Mouse (Mus musculus): ENCODE results near the gene Wdr46.
"Not testable (repeated sequence)": the region's sequence is repeated elsewhere in the genome, so short reads cannot be mapped to it uniquely, and the experiment has no call there.

Wdr46 gene

GRCm38 (mm10) chr17:33979512-33980050, 39.1 kb downstream of the Wdr46 start:
- no peak for DNase-seq (ENCODE audit: low spot score)

DNA sequence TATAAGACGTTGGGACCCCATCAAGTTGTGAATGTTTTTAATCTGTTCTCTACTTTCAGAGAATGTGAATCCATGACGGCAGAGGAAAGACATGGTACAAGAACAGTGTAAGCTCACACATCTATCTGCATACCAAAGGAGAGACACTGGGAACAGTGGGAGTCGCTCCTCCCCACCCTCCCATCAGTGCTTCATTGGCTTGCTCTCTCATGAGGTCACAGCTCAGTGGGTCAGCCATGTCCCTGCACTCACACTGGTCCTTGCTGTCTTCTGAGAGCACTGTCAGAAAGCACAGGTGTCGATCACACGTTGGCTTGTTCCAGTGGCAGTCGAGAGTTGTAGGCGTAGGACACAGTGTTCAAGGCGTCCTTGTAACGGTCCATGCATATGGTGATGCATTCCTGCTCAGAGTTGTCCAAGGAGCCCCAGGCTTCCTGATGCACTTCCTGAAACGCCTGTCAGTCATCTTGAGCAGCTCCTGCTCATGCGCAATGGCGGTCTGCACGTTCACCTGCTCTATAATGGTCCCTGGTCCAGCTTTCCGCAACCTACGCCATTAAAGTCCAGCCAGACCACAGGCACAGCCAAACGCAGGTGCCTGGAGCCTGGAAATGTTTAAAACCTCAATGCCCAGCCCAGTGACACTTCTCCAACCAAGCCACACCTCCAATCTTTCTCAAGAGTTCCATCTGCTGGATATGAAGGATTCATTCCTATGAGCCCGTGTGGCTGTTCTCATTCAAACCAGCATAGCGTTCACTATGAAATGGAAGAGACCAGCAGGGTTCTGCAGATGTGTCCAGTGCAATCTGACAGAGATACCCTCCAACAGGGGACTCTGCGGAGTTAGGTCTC, 39.9 kb downstream of the Wdr46 start:
- DNase-seq (ENCODE audit: low spot score) = no peak

GRCm38 (mm10) chr17:33981192-33981909, 40.9 kb downstream of the Wdr46 start:
- peak; percentile 88 for DNase-seq (ENCODE audit: low spot score)

GRCm38 (mm10) chr17:33982136-33982535, 41.7 kb downstream of the Wdr46 start:
- peak; percentile 67 for DNase-seq (ENCODE audit: low spot score)

DNA sequence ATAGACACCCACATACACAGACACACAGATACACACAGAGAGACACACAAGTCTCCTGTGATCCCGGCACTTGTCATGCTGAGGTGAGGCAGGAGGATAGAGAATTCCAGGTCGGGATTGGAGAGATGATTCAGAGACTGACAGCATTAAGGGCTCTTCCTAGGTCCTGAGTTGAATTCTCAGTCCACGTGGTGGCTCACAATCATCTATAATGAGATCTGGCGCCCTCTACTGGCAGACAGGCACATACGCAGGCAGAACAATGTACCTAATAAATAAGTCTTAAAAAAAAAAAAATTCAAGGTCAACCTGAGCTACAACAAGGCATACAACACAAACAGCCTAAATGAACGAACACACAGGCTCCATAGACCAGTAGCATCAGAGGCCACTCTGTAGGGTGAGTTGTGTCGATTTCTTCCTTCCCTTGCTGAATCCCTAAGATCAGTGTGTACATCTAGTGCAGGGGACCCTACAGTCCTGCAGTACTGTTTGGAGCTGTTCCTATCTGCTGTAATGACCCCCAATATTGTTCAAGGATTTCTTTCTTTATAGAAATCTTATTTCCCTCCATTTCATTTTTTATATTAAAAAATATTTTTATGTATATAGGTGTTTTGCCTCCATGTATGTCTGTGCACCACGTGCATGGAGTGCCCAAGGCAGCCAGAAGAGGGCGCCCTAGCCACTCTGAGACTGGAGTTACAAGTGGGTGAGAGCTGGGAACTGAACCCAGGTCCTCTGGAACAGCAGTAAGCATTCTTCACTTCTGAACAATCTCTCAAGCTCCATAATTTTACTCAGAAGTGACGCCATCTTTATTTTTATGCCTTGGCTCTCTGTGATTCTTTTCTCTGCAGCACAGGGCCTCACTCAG, 51.6 kb downstream of the Wdr46 start:
- peak; percentile 60 for DNase-seq (ENCODE audit: low spot score)

DNA sequence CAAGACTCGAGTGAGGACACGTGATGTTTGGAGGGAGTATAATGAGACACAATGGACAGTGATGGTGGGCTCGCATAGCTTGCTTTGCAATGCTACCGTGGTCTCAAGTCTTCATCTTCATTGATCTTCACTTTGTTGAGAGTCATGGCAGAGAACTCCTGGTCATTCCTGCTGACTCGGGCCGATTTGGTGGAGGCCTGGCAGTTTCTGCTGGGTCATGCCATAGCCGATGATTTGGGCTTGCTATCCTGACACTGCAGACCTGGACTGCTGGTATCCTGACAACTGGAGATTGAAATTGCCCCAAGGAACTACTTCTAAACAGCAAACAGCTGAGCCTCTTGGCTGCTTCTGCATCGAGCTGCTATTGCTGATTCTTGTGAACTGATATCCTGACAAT, 54.5 kb downstream of the Wdr46 start:
- DNase-seq (ENCODE audit: low spot score) = no peak

DNA sequence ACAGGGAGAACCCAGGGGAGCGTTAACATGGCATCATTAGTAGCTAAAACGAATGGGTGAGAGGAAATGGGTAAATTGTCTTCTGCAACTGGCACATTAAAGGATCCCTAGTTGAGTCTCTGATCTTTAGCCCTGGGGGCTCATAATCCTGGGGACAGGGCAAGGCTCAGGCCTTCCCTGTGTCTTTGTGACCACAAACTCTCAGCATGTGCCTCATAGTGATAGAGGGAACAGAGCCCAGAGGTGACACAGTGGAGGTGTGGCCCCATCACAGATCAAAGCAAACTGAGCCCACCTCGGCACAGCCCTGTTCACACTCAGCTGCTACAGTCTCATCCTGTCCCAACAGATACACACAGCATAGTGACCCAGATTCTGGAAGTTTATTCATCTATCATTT, 55.2 kb downstream of the Wdr46 start:
- DNase-seq (ENCODE audit: low spot score) = no peak

- DNase-seq (ENCODE audit: low spot score) = not testable (repeated sequence)
Observed at GRCm38 (mm10) chr17:33997025-33997424, 56.6 kb downstream of the Wdr46 start.

GRCm38 (mm10) chr17:33998697-33999096, 58.2 kb downstream of the Wdr46 start:
- not testable (repeated sequence) for DNase-seq (ENCODE audit: low spot score)
